Mouse (Mus musculus) bone marrow, adult 2 months (tissue): ENCODE results near the gene Cd8b1.

Experiments used
- CTCF ChIP-seq: fragments of 200-500 bp; IDR thresholded peaks from 2 replicates; pipeline ENCODE4 v1.5.1; 2011; ENCODE audit warnings: low read length, control low read depth; ENCODE audit not compliant: control insufficient read depth, insufficient read depth
- POLR2A ChIP-seq: fragments of 200-500 bp; IDR thresholded peaks from 2 replicates; pipeline ENCODE4 v1.6.1; 2011; ENCODE audit warnings: low read depth, mild to moderate bottlenecking, control low read depth, low read length, borderline replicate concordance; ENCODE audit not compliant: control insufficient read depth

DNA sequence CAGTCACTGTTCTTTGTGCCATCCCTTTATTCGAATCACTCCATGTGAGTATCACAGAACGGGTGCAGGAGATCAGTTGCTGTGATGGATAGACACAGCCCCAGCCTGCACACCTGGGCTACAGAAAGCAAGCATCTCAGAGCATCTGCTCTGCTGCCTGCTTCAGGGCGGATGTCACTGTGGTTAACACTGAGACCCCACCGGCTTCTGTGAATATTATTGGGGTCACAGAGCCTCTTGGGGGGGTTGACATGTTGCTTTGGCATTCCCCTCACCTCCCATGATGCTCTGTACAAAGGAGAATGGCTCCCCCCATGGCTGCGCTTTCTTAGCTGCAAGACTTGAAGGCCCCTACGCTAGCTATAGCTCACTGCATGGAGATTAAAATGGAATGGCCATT lies 46.8 kb downstream of the Cd8b1 start:
- TF ChIP-seq CTCF (no peak), POLR2A (no peak)
